Mouse (Mus musculus) ES-E14 (cell line): Measurements from ENCODE around the gene Drosha. TPM values are rescaled to one million over a fixed set of nuclear protein-coding genes. Genes with fewer than 3 reads are reported as not detected.

ENCODE experiments used
- DNase-seq: peaks from one replicate; pipeline ENCODE4 v3.0.0-alpha.2; 2013; ENCODE audit warnings: low read depth, low spot score
- H3K27ac ChIP-seq: 2 replicates; pipeline ENCODE4 v1.5.1; 2012; ENCODE audit warnings: low read depth, mild to moderate bottlenecking, low read length, moderate library complexity, mixed read lengths; ENCODE audit not compliant: poor library complexity, insufficient read depth, severe bottlenecking
- H3K36me3 ChIP-seq: 2 replicates; pipeline ENCODE4 v1.6.1; 2012; ENCODE audit warnings: mild to moderate bottlenecking, low read length, moderate library complexity, mixed read lengths; ENCODE audit not compliant: control insufficient read depth, poor library complexity, insufficient read depth, severe bottlenecking
- H3K4me1 ChIP-seq, 2 experiments: fragments of 150-350 bp in 1 of 2; sonication (generic) in 1 of 2; 2 replicates each; pipeline ENCODE4 v1.6.1; 2012; ENCODE audit warnings: low read length in 2 of 2, mild to moderate bottlenecking in 1 of 2, mixed read lengths in 1 of 2; ENCODE audit not compliant: control insufficient read depth in 2 of 2, insufficient read depth in 2 of 2, poor library complexity in 1 of 2
- H3K4me3 ChIP-seq, 2 experiments: fragments of 150-350 bp in 1 of 2; sonication (generic) in 1 of 2; 2 replicates each; pipeline ENCODE4 v1.5.1; 2012; ENCODE audit warnings: low read length in 2 of 2, low read depth in 1 of 2, mild to moderate bottlenecking in 1 of 2, mixed read lengths in 1 of 2; ENCODE audit not compliant: insufficient read depth in 1 of 2, poor library complexity in 1 of 2, severe bottlenecking in 1 of 2
- H3K9ac ChIP-seq: 2 replicates; pipeline ENCODE4 v1.6.1; 2012; ENCODE audit warnings: low read depth, mild to moderate bottlenecking, low read length, mixed read lengths; ENCODE audit not compliant: poor library complexity, insufficient read depth, severe bottlenecking
- H3K9me3 ChIP-seq: fragments of 150-350 bp; sonication (generic); 2 replicates; pipeline ENCODE4 v1.6.1; 2012; ENCODE audit warnings: low read depth, mild to moderate bottlenecking, low read length; ENCODE audit not compliant: control insufficient read depth, insufficient read depth
- CHD2 ChIP-seq: IDR thresholded peaks from 2 replicates; pipeline ENCODE4 v1.6.1; 2014; ENCODE audit warnings: mild to moderate bottlenecking, low read depth, low read length, inconsistent platforms
- HCFC1 ChIP-seq: IDR thresholded peaks from 2 replicates; pipeline ENCODE4 v1.6.1; 2012; ENCODE audit warnings: low read length, inconsistent platforms, borderline replicate concordance; ENCODE audit not compliant: insufficient read depth
- MAFK ChIP-seq: IDR thresholded peaks from 2 replicates; pipeline ENCODE4 v1.6.1; 2014; ENCODE audit warnings: mild to moderate bottlenecking, low read depth, low read length, inconsistent platforms; ENCODE audit not compliant: insufficient read depth
- ZC3H11A ChIP-seq: IDR thresholded peaks from 2 replicates; pipeline ENCODE4 v1.6.1; 2012; ENCODE audit warnings: low read depth, mild to moderate bottlenecking, inconsistent platforms, low read length, borderline replicate concordance
- ZNF384 ChIP-seq: IDR thresholded peaks from 2 replicates; pipeline ENCODE4 v1.6.1; 2012; ENCODE audit warnings: low read depth, low read length, inconsistent platforms
- in situ Hi-C, 2 experiments: fragments of 600-800 bp; cut with MboI; formaldehyde crosslinking; loops; one replicate each; pipeline ENCODE4 v1.15.1; 2025; ENCODE audit warnings: low sequenced_read_pairs in 2 of 2, inconsistent platforms in 1 of 2; ENCODE audit not compliant: unreplicated experiment in 2 of 2
- total RNA-seq: library from RNA; depleted of rRNA; stranded (reverse); fragments of 300-350 nt; gene quantifications from 2 replicates; pipeline ENCODE4 v1.2.3, GENCODE M21; 2012

Drosha gene
- total RNA-seq, 1 experiment: 48.2 TPM

- in situ Hi-C loops: no loop called here
- Histone ChIP-seq H3K4me3 (no peak overlapping the region), H3K4me1 (no peaks in the 10 kb centered on the region), H3K36me3 (peaks cover 45% of the 10 kb centered on the region), H3K9ac (no peak overlapping the region), H3K27ac (no peak overlapping the region), H3K9me3 (no peaks in the 10 kb centered on the region)
- TF ChIP-seq ZNF384: no peak
- no peak for DNase-seq
Observed at GRCm38 (mm10) chr15:12863669-12864068, 39.1 kb downstream of the Drosha start.

DNA sequence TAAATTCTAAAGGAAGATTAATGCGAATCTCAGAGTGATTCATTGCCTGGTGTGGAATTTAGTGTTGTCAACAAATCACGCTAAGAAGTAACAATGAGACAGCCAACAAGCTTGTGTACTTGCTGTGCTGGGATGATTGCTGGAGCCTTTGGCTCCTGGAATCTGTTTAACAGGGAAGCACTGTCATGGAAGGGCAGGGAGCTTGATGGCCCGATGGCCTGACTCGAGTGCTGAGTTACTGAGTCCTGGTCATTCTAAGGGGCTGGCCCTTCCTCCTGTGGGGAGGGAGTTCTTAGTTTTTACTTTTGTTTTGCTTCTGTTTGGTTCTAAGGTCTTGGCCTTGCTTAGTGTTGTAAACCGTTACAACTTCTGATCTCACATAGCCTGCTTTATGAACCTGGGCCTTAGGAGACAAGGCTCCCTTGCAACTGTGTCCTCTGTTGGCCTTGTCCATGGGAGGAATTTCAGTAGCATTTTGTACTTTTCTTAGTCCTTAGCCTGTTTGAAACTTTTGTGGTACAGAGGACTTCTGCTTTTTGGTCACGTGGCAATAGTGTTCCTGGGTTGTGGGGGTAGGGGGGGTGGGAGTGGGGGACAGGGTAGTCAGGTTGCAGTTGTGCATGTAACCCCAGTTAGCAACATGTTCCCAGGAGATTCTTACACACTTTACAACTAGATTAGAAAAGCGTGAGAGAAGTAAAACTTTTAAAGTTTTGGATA lies 41.1 kb downstream of the Drosha start:
- Histone ChIP-seq H3K9me3 (no peaks in the 10 kb centered on the region), H3K36me3 (peaks cover 41% of the 10 kb centered on the region), H3K27ac (no peak overlapping the region), H3K4me3 (no peak overlapping the region), H3K9ac (no peak overlapping the region), H3K4me1 (no peaks in the 10 kb centered on the region)
- no peak for TF ChIP-seq ZC3H11A
- TF ChIP-seq HCFC1: no peak
- TF ChIP-seq ZNF384: no peak
- TF ChIP-seq MAFK: no peak
- TF ChIP-seq CHD2: no peak
- in situ Hi-C loops: no loop called here
- no peak for DNase-seq

DNA sequence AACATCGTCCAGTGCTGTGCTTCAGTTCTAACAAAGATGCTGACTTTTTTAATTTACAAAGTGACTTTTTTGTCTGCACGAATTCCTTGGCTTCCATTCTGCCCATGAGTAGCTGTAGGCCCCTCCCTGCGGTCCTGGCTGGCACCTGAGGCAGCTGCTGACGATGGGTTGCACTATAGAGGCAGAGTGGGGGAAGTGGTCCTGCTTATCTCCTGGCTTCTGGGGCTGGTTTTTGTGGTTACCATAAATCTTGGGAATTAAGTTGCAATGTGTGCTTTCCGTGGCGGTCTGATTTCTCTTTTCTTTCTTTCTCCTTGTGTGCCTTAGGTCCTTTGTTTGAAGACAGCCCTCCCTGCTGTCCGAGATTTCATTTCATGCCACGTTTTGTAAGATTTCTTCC lies 42.7 kb downstream of the Drosha start:
- DNase-seq: no peak
- Histone ChIP-seq H3K27ac (no peak overlapping the region), H3K36me3 (peaks cover 37% of the 10 kb centered on the region), H3K4me3 (no peak overlapping the region), H3K9me3 (no peaks in the 10 kb centered on the region), H3K4me1 (no peaks in the 10 kb centered on the region), H3K9ac (no peak overlapping the region)
- in situ Hi-C loops: no loop called here
- TF ChIP-seq CHD2 (no peak), HCFC1 (no peak), ZNF384 (no peak), ZC3H11A (no peak), MAFK (no peak)

- Histone ChIP-seq H3K9ac (no peak overlapping the region), H3K27ac (no peak overlapping the region), H3K4me3 (no peak overlapping the region), H3K4me1 (no peaks in the 10 kb centered on the region), H3K36me3 (peaks cover 36% of the 10 kb centered on the region), H3K9me3 (no peaks in the 10 kb centered on the region)
- in situ Hi-C loops: no loop called here
- TF ChIP-seq ZC3H11A (no peak), CHD2 (no peak)
- DNase-seq: no peak
Observed at GRCm38 (mm10) chr15:12875442-12876176, 51.0 kb downstream of the Drosha start.

- Histone ChIP-seq H3K4me1 (no peaks in the 10 kb centered on the region), H3K9me3 (no peaks in the 10 kb centered on the region), H3K27ac (no peak overlapping the region), H3K36me3 (peaks cover 35% of the 10 kb centered on the region), H3K4me3 (no peak overlapping the region), H3K9ac (no peak overlapping the region)
- no peak for DNase-seq
- in situ Hi-C loops: no loop called here
- no peak for TF ChIP-seq ZNF384
Observed at GRCm38 (mm10) chr15:12876266-12876665, 51.7 kb downstream of the Drosha start.
